Mouse (Mus musculus) brain, embryonic 14.5 days (tissue): ENCODE data around the gene Lama5. TPM values are rescaled to one million over a fixed set of nuclear protein-coding genes. Genes with fewer than 3 reads are reported as not detected.
"Not testable (repeated sequence)": the region's sequence is repeated elsewhere in the genome, so short reads cannot be mapped to it uniquely, and the experiment has no call there.

Source experiments
- DNase-seq: peaks from one replicate; pipeline ENCODE4 v3.0.0-alpha.2; 2011; ENCODE audit warnings: low read depth
- CTCF ChIP-seq: fragments of 200-500 bp; IDR thresholded peaks from 2 replicates; pipeline ENCODE4 v1.5.1; 2012; ENCODE audit warnings: inconsistent platforms, mild to moderate bottlenecking, moderate library complexity, borderline replicate concordance; ENCODE audit not compliant: insufficient read depth, insufficient read length; ENCODE audit errors: extremely low read depth
- POLR2A ChIP-seq: fragments of 200-500 bp; IDR thresholded peaks from 2 replicates; pipeline ENCODE4 v1.6.1; 2012; ENCODE audit warnings: mild to moderate bottlenecking, inconsistent platforms, borderline replicate concordance; ENCODE audit not compliant: poor library complexity, insufficient read depth, insufficient read length, severe bottlenecking; ENCODE audit errors: extremely low read depth
- polyA plus RNA-seq: library from polyadenylated mRNA; depleted of rRNA; stranded (reverse); fragments of >200 nt; gene quantifications from 2 replicates; pipeline ENCODE4 v1.2.3, GENCODE M21; 2012; rRNA removed

Lama5 gene
- 7.7 and 9.5 TPM in 2 replicates for polyA plus RNA-seq

DNA sequence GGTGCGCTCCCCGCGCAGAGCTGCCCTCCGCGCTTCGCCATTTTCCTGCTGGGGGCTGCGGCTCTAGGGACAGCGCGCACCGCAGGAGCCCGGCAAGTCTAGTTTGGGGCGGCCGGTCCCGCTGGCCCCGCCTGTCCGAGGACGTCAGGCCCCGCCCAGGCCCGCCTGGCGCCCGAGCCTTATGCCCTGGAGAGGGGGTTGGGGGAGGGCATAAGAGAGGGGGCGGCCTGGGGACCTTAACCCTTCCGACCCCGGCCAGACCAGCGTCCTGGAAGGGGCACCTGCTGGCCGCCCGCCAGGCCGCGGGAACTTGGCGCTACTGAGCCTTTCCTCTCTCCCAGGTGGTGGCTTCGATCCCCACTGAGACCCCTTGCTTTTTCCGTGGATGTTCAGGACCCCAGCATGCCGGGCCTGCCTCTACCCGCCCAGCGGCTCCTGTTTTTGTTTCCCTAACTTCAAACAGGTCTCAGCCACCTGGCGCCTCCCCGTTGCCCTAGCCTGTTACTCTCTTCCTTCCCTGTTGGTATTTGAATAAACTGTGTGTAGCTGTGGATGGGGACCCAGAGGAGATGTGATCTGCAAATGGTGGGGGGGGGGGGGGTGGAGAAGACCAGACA is at the start of gene Lama5:
Lama5 (minus strand) TSS at position 98 of the 617 bp plus-strand sequence.
- TF ChIP-seq CTCF = no peak
- no peak for TF ChIP-seq POLR2A
- peak; percentile 73 for DNase-seq

DNA sequence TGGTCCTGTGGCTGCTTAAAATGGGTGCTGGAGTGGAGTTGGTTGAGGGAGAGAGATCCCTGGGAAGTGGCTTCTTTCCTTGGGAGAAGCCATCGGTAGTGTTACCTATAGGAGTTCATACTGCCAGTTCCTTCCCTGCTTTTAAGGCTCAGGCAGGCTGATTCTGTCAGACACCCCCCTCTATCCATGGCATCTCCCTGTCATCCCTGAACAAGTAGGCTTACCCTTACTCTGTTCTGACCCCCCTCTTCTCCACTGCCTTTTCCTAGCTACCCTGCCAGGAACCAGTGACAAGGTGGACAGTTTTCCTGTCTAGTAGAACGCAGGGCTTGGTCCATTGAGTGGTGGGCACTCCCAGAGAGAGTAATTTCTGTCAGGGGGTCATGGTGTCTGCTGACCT is 48.9 kb upstream of the Lama5 start:
- DNase-seq = no peak
- TF ChIP-seq CTCF (no peak), POLR2A (no peak)

DNA sequence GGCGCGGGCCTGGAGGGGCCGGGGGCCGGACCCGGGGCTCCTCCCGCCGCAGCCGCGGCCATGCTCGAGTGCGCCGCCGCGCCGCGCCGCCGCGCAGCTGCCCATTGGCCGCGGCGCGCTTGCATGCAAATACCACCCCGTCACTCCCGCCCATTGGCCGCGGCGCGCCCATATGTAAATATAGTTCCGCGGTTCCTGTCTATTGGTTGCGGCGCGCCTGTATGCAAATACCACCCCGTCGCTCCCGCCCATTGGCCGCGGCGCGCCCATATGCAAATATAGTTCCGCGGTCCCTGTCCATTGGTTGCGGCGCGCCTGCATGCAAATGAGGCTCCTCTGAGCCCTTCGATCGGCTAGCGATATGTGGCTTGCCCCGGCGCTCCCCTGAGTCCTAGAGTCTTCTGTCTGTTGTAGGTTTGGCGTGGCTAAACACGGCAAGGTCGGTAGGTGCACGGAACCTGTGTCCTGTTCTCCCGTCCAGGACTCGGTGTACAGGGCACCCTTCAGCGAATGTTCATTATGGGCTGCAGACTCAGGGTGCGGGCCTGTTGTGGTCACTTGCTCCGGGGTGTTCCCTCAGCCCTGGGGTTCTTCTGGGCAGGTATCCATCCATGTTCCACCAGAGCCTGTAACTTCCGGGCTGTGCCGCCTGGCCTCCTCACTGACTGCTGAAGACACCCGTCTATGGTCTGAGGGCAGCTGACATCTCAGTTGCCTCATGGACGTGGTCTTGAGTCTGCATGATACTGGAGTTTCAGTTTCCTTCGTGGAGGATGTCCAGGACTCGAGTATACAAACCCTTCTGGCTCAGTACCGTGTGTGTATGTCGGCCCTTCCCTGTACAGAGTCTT is 48.0 kb upstream of the Lama5 start, which contains the start of gene Cables2:
Cables2 (minus strand) TSS at position 103 of the 851 bp plus-strand sequence.
- DNase-seq = peak; percentile 99
- no peak for TF ChIP-seq CTCF
- TF ChIP-seq POLR2A = peak; percentile 84; the same call in 1 of the 2 replicates

DNA sequence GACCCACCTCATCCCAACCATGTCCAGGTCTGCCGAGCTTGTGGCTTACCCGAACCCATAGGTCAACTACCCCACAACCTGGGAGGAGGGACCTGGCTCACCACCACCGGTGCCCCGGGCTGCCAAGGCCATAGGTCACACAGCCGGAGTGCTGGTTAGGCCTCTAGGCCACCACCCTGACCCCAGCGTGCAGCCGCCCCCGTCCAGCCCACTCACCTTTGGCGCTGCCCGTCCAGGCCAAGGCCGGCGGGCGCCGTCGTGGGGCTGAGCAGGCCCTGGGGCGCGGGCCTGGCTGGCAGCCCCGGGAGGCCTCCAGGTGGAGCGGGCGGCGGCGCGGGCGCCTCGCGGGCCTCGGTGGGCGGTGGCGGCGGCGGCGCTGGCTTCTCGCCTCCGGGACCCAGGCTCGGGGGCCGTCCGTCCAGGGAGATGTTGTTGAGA is 47.2 kb upstream of the Lama5 start:
- TF ChIP-seq POLR2A (no peak), CTCF (no peak)
- peak; percentile 18 for DNase-seq

DNA sequence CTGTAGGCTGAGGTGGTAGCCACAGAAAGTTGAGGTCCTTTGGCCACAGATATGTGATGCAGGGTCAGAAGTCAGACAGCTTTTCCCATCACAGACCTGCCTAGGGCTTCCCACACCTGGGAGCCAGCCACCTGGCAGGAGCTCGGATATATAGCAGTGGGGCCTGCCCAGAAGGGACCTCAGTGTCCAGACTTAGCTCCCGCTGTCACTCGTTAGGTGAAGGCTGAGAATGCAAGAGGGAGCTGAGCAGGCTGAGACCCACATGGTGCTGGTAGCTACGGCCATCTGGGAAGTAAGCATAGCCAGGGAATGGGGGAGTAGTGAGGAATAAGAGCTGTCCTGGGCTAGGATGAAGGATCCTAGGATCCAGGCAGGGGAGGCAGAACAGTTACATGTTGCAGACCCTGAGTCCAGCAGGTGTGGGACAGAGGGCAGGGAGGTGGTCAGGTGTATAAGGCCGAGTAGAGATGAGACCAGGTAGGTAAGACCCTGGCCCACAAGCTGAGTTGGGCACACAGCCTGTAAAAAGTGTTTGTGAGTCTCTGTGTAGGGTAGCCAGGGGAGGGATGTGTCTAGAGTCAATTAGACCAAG is 46.2 kb upstream of the Lama5 start:
- TF ChIP-seq POLR2A (no peak), CTCF (no peak)
- DNase-seq = no peak

DNA sequence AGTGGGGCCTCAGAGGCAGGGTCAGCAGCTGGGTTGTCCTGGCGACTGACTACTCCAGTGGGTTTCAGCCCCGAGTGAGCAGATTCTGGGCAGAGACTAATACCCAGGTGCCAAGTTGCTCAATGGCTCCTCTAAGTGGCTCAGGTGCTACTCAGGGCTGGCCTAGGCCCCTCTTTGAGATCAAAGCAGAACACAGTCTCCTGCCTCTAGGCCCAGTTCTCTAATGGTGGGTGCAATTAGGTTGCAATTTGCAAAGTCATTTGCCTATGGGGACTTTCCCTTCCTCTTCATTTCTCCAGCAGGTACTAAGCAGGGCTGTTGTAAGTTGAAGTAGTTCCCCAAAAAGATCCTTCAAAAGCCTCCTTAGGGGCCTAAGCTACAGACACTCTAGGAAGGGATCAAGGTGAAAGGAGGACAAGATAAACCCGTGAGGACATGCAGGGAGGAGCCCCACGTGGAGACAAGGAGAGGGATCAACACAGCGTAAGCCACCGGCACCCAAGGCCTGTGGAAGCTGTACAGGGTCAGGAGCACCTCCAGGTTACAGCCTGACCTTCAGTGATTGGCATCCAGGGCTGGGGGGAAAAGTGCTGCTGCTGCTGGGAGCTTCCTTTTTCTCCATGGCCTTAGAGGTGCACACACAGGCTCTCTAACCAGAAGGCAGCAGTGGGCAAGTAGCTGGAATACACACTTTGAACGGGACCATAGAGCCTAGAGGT is 45.0 kb upstream of the Lama5 start:
- TF ChIP-seq CTCF = no peak
- TF ChIP-seq POLR2A = no peak
- no peak for DNase-seq

DNA sequence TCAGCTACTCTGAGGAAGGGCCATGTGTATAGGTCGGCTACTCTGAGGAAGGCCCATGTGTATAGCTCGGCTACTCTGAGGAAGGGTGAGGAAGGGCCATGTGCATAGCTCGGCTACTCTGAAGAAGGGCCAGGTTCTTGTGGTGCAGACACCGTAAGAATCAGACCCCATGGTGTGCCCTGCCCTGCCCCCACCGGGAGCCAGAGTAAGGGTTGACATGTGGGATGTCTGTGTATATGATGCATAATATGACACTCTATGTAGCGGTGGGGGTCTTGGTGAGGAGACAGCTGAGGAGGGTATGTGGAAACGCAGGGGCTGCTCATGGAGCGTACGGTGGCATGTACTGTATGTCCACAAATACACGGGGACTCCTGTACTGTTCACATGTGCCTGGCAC is 43.7 kb upstream of the Lama5 start:
- no peak for TF ChIP-seq POLR2A
- no peak for TF ChIP-seq CTCF
- no peak for DNase-seq

DNA sequence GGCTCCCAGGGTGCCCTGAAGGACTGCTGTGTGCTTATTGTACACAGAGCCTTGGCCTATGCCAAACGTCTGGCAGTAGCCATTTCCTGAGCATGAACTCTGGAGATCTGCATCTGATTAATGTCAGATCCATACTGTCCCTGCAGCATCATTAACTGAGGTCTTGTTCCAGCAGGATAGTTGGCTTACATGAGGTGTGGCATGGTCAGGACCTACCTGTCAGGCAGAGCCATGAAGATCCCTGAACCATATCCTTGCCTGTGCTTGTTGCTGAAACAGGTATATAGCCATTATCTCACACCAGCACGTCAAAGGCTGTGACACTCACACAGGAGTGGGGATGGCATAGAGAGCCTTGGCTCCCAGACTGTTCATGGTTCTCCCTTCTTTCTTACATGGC is 42.3 kb upstream of the Lama5 start:
- TF ChIP-seq POLR2A (no peak), CTCF (no peak)
- DNase-seq = no peak

DNA sequence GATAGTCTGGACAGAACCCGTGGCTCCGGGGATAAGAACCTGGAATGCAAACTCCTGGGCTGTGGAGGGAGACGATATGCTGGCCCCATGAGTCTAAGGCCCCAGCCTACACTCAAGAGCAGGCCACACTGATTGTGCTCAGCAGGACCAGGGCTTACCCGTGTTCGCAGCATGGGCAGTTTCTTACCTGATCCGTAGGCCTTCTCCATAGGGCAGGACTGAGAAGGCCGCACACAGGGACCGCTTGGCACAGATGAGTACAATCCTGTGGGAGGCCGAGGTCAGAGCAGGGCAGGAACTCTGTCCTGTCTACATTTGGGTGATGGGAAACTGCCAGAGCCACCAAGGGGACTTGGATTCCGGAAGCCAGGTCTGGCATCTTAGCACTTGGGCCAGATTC is 37.2 kb upstream of the Lama5 start:
- TF ChIP-seq CTCF = no peak
- no peak for TF ChIP-seq POLR2A
- DNase-seq = no peak

DNA sequence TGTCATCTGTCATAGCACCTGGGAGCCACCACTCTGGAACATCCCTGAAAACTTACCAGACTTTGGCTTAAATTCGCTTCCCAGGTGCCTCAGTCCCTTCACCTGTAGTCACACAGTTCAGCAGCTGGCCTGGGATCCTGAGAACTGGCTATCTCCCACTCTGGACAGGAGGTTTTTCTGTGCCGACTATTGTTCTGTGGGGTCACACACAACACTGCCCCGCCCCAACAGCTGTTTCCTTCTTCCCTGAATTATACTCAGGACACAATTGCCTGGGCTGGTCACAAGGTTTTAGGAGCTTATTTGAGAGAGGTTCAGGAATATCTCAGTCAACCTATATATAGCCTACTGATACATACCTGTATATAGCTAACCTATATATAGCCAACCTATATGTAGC is 36.8 kb upstream of the Lama5 start:
- no peak for DNase-seq

DNA sequence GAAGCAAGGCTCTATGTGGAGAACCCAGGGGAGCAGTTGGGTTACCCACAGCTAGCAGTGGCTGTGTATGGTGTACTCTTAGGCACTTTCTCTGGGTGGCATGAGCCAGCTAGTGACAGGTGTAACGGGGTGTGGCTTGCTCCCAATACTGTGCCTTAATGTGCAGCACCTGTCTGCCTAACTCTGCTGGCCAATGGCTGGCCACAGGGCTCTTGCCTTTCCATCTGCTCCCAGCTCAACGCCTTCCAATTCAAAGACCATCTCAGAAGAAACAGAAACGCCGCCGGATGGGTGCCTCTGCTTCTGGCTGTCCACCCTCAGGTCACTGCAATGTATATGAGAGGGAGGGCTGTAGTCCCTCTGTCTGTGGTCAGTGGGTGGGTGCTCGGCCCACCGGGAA is 36.2 kb upstream of the Lama5 start:
- DNase-seq = no peak
- no peak for TF ChIP-seq POLR2A
- no peak for TF ChIP-seq CTCF

More for the DNA sequence above, 36.8 kb upstream of the Lama5 start:
- TF ChIP-seq CTCF (no peak), POLR2A (no peak)

DNA sequence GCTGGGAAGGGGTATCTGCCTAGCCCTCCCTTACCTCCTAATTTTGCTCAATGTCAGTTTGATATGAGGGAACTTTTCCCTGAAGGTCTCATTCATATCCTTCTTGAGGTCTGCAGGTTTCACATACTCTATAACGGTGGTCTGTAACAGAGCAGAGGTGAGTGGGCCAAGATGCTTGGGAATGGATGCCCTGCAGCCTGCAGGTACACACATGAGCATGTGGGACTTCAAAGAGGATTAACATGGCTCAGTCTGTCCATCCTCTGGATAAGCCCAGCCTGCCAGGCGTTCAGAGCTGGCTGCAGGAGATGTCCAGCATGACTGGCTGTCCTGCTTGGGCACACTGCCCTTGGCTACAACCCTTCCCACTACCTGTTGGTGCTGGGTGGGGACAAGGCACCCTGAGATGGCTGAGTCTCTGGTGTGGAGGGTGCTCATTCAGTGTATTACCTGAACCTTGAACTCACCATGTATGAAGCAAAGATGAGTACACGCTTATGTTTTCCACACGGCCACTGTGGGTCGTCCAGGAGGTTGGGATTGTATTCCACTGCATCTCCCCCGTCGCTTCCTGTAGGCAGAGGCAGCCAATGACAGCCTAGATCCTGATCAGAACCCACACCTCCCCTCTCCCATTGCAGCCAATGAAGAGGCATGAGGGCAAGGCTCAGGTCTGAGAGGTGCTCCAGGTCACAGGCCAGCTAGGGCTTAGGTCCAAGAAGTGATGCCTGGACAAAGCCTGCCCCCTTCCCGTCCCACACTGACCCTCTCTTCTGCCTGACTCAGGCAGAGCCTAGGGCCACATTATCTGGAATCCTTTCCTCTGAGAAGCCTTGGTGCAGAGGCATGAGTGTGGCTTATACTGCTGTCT is 35.2 kb upstream of the Lama5 start:
- TF ChIP-seq POLR2A (no peak), CTCF (no peak)
- no peak for DNase-seq

DNA sequence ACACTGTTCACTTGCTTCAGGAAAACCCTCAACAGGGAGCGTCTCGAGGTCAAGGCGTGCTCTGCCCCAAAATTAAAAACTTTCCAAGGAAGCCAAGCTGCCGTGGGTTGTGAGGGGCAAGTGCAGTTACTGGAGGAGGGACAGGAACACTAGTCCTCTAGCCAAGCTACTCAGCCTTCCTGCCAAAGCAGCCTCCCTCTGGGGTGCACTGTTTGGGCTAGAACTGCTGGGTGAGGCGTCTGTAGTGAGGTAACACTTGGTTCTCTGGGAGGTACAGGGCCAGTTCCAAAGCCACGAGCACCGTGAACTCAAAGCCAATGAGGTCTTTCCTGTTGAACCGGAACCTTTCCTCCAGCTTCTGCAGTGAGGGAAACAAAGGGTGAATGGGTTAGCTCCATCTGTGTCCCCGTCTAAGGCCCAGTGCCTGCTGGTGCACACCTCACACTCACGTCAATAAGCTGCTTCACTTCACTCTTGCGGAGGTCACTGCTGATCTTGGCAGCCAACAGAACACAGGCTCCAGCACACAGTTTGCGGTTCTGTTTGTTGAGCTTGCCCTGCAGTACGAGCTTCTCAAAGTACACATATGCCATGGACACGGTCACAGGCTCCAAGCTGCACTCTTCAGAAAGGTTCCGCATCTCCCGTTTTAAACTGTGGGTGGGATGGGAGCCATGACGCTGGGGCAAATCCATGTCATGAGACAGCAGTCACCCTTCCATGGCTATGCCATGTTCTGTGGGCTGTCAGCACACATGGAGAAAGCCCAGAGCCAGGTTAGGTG is 34.4 kb upstream of the Lama5 start:
- not testable (repeated sequence) for DNase-seq

DNA sequence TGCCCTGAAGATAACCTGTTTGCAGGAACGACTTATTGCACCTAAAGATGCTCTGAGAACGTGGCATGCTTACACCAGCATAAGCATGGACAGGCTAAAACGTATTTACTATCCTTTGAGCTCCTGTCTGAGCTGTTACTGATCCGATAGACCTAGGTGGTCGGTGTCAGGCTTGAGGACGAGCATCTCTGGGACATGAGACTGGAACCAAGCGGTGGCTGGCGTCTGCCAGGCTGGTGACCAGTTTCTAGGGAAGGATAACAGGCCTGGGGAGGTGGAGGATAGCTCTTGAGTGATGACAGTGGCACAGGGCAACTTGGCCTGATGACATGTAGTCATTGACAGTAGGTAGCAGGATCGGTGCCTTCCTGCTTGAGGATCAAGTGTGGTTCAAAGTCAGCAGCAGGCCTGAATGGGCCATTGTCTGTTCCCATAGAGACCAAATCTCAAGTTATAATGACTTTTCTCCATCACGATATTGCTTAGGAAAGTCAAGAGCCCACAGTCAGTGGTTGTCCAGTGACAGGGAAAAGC is 33.4 kb upstream of the Lama5 start:
- DNase-seq = not testable (repeated sequence)
